Mouse (Mus musculus) liver, adult 2 months (tissue): ENCODE measurements around the gene Foxc2.

Experiments
- CTCF ChIP-seq: fragments of 200-500 bp; IDR thresholded peaks from 2 replicates; pipeline ENCODE4 v1.5.1; 2011; ENCODE audit warnings: low read depth, low read length, control low read depth
- POLR2A ChIP-seq: fragments of 200-500 bp; IDR thresholded peaks from 2 replicates; pipeline ENCODE4 v1.6.1; 2011; ENCODE audit warnings: low read length, control low read depth; ENCODE audit not compliant: insufficient read depth; ENCODE audit errors: extremely low read depth

- TF ChIP-seq CTCF (no peak), POLR2A (no peak)
These were observed 36.8 kb upstream of the Foxc2 start for GRCm38 (mm10) chr8:121079201-121079600.
